Mouse (Mus musculus): ENCODE results near the gene Fmr1nb. TPM values are rescaled to one million over a fixed set of nuclear protein-coding genes. Genes with fewer than 3 reads are reported as not detected.
"Not testable (repeated sequence)": the region's sequence is repeated elsewhere in the genome, so short reads cannot be mapped to it uniquely, and the experiment has no call there.

The Fmr1nb gene
- total RNA-seq (2021): under 1 TPM in 1 of 2 experiments, not detected in 1; 0.67 TPM
- long read RNA-seq, experiment 1: 0 reads
- long read RNA-seq, experiment 2: 0 reads

DNA sequence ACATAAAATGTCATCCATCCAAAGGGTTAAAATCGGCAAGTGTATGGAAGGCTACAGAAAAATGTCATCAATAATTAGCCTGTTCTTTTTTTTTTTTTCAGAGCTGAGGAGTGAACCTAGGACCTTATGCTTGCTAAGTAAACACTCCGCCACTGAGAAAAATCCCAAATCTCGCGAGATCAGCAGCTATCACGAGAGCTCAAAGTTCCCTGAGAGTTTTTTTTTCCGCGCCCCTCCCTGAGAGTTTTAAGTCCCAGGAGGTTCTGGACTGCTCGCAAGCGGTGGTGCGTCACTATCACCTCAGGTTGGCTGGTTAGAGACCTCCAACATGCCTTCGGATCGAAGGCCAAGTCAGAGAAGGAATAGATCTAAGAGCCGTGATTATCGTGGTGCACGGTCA is at the start of gene Fmr1nb:
Gene Fmr1nb, plus strand, starts transcription at position 234 of the 400 bp plus-strand sequence.
- no peak for DNase-seq (ENCODE audit: low spot score in 2 of 2)

DNA sequence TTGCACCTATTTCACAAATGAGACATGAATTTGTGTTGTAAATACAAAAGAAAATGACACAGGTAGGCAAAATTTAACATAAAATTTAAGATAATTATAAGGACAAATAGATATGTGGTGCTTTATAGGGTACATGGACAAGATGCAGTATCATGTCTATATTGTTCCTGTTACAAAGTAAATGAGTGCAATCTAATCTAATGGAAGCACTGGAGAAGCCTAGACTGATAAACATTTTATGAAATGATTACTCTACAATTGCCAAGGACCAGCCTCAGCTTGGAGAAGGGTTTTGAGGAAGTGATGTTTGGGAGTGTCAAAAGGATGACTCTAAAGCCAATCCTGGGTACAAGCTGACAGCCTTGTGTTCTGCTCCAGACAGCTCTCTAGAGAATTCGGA is 24.7 kb upstream of the Fmr1nb start:
- DNase-seq (ENCODE audit: low spot score in 2 of 2): no peak

DNA sequence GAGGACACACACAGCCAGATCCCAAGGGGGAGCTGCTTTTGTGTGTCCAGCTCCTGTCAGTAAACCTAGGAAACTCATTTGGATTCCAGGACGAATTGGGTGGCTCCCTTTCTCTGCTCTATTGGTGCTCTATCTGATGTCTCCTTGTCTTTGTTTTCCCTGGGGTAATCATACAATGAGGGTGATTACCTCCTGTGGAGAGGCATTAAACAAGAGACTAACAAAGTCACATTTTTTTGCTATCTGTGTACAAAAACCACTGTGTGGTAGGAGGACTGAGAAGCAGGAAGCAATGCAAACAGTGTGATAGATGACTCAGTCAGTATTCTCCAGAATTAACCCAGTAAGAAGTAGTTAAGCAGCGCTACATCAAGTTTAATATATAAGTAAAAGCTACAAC is 21.6 kb upstream of the Fmr1nb start:
- no peak for DNase-seq (ENCODE audit: low spot score in 2 of 2)

DNA sequence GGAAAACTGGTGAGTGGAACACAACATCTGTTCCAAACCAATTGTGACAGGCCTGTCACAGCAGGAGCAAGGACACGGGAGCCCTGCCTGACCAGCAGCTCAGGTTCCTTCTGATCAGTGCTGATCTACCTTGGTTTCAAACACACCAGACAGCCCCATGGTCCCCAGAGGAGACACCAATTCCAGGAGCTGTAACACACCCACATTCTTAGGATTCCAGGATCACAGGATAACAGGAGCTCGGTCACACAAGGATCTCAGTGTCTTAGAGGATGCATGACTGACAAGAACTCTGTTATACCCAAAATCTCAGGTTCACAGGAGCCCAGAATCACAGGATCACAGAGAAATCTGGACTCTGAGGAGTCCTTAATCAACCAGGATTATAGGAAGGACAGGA is 58.8 kb downstream of the Fmr1nb start:
- DNase-seq (ENCODE audit: low spot score in 2 of 2): not testable (repeated sequence)

DNA sequence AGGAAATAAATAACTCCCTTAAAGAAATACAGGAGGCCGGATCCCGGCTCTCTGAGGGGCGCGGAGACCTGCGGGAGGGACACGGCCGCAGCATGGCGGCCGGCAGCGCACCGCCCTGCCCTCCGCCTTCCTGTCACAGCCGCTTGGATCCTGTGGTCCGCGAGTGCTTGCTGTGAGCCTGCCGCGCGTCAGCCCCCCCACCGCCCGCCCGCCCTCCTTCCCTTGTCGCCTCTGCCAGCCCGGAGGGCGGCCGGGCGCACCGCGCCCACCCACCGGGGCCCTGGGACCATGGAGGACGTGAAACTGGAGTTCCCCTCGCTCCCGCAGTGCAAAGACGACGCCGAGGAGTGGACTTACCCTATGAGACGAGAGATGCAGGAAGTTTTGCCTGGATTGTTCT is 59.4 kb downstream of the Fmr1nb start, which contains the start of gene Gm14698:
Gene Gm14698, plus strand, starts transcription at position 35 of the 400 bp plus-strand sequence.
- not testable (repeated sequence) for DNase-seq (ENCODE audit: low spot score in 2 of 2)

DNA sequence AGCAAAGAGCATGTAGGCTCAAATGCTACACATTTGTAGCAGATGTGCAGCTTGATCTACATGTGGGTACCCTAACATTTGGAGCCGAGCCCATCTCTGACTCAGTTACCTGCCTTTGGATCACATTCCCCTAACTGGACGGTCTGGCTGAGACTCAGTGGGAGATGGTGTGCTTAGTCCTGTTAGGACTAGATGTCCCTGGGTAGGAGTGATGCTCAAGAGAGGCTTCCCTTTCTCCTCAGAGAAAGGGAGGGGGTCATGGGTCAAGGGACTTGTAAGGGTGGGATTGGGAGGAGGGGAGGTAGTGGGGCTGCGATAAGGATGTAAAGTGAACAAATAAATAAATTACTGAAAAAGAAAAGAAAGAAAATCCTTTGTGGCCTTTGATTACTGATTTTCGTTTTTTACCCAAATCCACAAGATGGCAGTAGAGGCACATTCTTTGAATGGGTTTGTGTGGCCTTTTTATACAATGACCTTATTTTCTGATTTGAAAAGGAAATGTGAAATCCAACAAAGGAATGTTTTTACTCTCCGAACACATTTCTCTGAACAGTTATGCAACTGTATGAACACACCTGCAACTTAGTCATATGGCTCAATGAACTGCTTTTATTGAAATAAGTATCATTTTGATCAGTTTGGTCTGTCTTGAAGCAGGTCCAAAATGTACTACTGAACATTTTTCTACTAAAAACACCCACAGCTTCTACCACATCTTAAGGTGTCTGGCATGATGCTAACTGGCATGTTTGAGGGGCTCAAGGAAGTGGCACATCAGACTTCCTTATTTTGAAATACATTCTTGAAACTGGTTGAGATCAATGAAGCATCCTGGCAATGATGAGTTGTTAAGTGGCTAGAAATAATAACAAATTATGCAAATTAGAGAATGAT is 78.2 kb downstream of the Fmr1nb start:
- DNase-seq (ENCODE audit: low spot score in 2 of 2): peak in 1 of 2 experiments; percentile 27

Other genes with a start within 250 kb of the Fmr1nb start
- gene Fmr1, start 83.3 kb upstream of the Fmr1nb start, total RNA-seq (2021): 10 to 100 TPM; 51.2 to 58.6 TPM
- under 1 TPM; 0.38 to 0.65 TPM for gene Gm14698, start 59.3 kb downstream of the Fmr1nb start, total RNA-seq (2021)
- not detected for gene Gm6812, start 131.2 kb downstream of the Fmr1nb start, total RNA-seq (2021)